Mouse (Mus musculus) kidney, adult 11 months (tissue): ENCODE results near the gene Gm1140.
"Not testable (repeated sequence)": the region's sequence is repeated elsewhere in the genome, so short reads cannot be mapped to it uniquely, and the experiment has no call there.

Source experiments
- DNase-seq: peaks from one replicate; pipeline ENCODE4 v3.0.0; 2022

Gene Gm1140

GRCm38 (mm10) chrX:67693462-67693861 lies at the start of gene Gm1140:
TSS of gene Gm1140 (minus strand) at chrX:67693562.
- DNase-seq = not testable (repeated sequence)

DNA sequence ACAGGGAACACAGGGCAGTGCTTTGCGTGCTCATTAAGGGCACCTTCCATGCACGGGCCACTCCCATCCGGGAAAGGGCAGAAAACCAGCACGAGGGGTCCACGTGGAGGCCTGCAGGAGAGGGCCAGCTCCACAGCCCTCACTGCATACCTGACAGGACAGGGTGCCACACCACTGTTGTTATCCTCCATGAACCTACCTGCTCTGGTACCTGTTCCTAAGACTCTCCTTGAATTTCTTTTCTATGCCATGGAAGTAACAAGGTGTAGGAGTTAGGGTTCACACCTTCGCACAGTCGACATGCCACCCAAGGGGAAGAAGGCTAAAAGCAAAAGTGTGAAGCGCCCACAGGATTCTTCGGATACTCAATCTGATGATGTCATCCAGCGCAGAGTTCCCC lies 2.0 kb upstream of the Gm1140 start, which contains the start of gene Gm14692:
Gene Gm14692, plus strand, starts transcription at position 301 of the 400 bp plus-strand sequence.
- DNase-seq = not testable (repeated sequence)
